Mouse (Mus musculus): ENCODE measurements around the gene Sox14.

GRCm38 (mm10) chr9:99838877-99839276 lies 37.1 kb downstream of the Sox14 start:
- no peak for TF ChIP-seq E2F4 (IDR thresholded peaks at IDR 0.05; ENCODE audit: insufficient replicate concordance, low read depth, low read length)
- no peak for TF ChIP-seq CTCF (conservative IDR thresholded peaks at IDR 0.05 in 1 of 2, IDR thresholded peaks at IDR 0.05 in 1 of 2; ENCODE audit: low read depth in 2 of 2, low read length in 2 of 2)
- TF ChIP-seq USF2 (conservative IDR thresholded peaks at IDR 0.05; ENCODE audit: low read depth, low read length) = no peak
- TF ChIP-seq RAD21 (IDR thresholded peaks at IDR 0.05; ENCODE audit: low read depth, low read length) = no peak

All from CH12.LX (cell line).